Mouse (Mus musculus): ENCODE results near the gene Car8. TPM values are rescaled to one million over a fixed set of nuclear protein-coding genes. Genes with fewer than 3 reads are reported as not detected.
A peak's percentile ranks its signal among the peaks of the same experiment; 100 is the strongest.

Gene Car8
- total and polyA plus RNA-seq, 3 experiments: 0.31 TPM; not detected in 1

DNA sequence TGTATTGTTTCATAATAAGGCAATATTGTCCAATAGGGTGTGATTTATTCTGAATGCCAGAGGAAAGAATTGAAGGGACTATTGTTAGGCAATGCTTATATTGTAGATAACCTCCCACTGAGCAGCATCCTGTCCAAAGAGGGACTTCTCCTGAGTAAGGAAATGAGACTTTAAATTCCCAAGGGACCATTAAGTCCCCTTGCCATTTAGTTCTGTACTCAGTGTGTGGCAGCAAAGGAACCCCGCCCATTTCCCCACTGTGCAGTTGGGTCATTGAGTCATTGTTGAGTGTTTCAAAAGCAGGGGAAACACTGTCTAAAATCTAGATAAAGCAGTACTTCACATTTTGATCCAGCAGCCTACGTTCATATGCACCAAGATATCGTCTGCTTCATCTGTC lies 125.3 kb downstream of the Car8 start:
- no peak overlapping the region for H3K4me3 ChIP-seq (ENCODE audit: control insufficient read depth in 1 of 2, insufficient read depth in 1 of 2, low read depth in 2 of 2, low read length in 2 of 2)
- H3K4me1 ChIP-seq (ENCODE audit: control insufficient read depth in 1 of 2, insufficient read depth in 2 of 2, low read length in 2 of 2): no peaks in the 10 kb centered on the region
- no peaks in the 10 kb centered on the region for H3K9me3 ChIP-seq (replicated peaks; ENCODE audit: insufficient read depth, low read length)
- peak; percentile 17 for DNase-seq (ENCODE audit: low read depth, low spot score)
- no peaks in the 10 kb centered on the region for H3K79me2 ChIP-seq (ENCODE audit: control insufficient read depth, insufficient read depth, low read length, poor library complexity)
- H3K36me3 ChIP-seq (ENCODE audit: control insufficient read depth in 1 of 2, insufficient read depth in 2 of 2, low read length in 2 of 2): no peaks in the 10 kb centered on the region; a peak in 1 of 4 replicates
- no peak overlapping the region for H3K27ac ChIP-seq (ENCODE audit: control insufficient read depth, low read depth, low read length)
- TF ChIP-seq POLR2A (IDR thresholded peaks at IDR 0.05; ENCODE audit: control insufficient read depth in 1 of 2, insufficient read depth in 1 of 2, low read depth in 1 of 2, low read length in 2 of 2, poor library complexity in 1 of 2) (no peak), CTCF (IDR thresholded peaks at IDR 0.05 in 2 of 3, conservative IDR thresholded peaks at IDR 0.05 in 1 of 3; ENCODE audit: control insufficient read depth in 1 of 3, insufficient read depth in 1 of 3, low read depth in 2 of 3, low read length in 3 of 3, poor library complexity in 1 of 3, severe bottlenecking in 1 of 3) (no peak), SMC3 (IDR thresholded peaks at IDR 0.05; ENCODE audit: low read depth, low read length) (no peak), MAZ (IDR thresholded peaks at IDR 0.05; ENCODE audit: low read depth, low read length) (no peak), MXI1 (IDR thresholded peaks at IDR 0.05; ENCODE audit: low read depth, low read length) (no peak), TBP (IDR thresholded peaks at IDR 0.05; ENCODE audit: low read depth, low read length) (no peak), ZKSCAN1 (IDR thresholded peaks at IDR 0.05; ENCODE audit: low read depth, low read length) (no peak), POLR2AphosphoS5 (IDR thresholded peaks at IDR 0.05; ENCODE audit: borderline replicate concordance, low read depth, low read length) (no peak), ZC3H11A (IDR thresholded peaks at IDR 0.05; ENCODE audit: low read depth, low read length) (no peak), RAD21 (IDR thresholded peaks at IDR 0.05; ENCODE audit: low read depth, low read length) (no peak), MAFK (IDR thresholded peaks at IDR 0.05; ENCODE audit: borderline replicate concordance, low read depth, low read length) (no peak), RCOR1 (IDR thresholded peaks at IDR 0.05; ENCODE audit: low read depth, low read length) (no peak), USF2 (IDR thresholded peaks at IDR 0.05; ENCODE audit: borderline replicate concordance in 1 of 2, insufficient read depth in 1 of 2, low read depth in 1 of 2, low read length in 2 of 2) (no peak), POLR2AphosphoS2 (IDR thresholded peaks at IDR 0.05; ENCODE audit: low read length) (no peak)
- no peaks in the 10 kb centered on the region for H3K27me3 ChIP-seq (ENCODE audit: control insufficient read depth in 1 of 2, insufficient read depth in 2 of 2, low read length in 2 of 2)
- no peak overlapping the region for H3K9ac ChIP-seq (ENCODE audit: control insufficient read depth, low read depth, low read length, poor library complexity, severe bottlenecking)

DNA sequence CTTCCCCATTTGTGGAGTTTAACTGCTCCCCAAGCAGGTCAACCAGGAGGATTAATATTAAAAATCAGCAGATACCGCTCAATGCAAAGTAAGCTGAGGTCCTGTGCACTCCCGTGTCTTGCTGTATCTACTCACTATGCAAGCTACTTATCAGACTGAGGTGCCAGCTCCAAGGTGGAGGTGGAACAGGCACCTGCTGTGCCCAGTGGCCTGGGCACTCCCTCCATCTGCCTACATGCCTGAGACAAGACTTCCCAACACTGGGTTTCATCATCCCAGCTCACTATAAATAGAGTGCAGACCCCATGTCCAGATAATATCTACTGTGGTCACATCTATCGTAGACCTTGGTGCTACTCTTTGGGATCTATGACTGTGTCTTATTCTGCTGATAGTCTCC lies 127.0 kb downstream of the Car8 start:
- Histone ChIP-seq H3K4me3 (ENCODE audit: control insufficient read depth in 1 of 2, insufficient read depth in 1 of 2, low read depth in 2 of 2, low read length in 2 of 2) (no peak overlapping the region), H3K4me1 (ENCODE audit: control insufficient read depth in 1 of 2, insufficient read depth in 2 of 2, low read length in 2 of 2) (no peaks in the 10 kb centered on the region), H3K9ac (ENCODE audit: control insufficient read depth, low read depth, low read length, poor library complexity, severe bottlenecking) (no peak overlapping the region), H3K27me3 (ENCODE audit: control insufficient read depth in 1 of 2, insufficient read depth in 2 of 2, low read length in 2 of 2) (no peaks in the 10 kb centered on the region), H3K27ac (ENCODE audit: control insufficient read depth, low read depth, low read length) (no peak overlapping the region), H3K36me3 (ENCODE audit: control insufficient read depth in 1 of 2, insufficient read depth in 2 of 2, low read length in 2 of 2) (no peaks in the 10 kb centered on the region; a peak in 1 of 4 replicates), H3K9me3 (replicated peaks; ENCODE audit: insufficient read depth, low read length) (no peaks in the 10 kb centered on the region), H3K79me2 (ENCODE audit: control insufficient read depth, insufficient read depth, low read length, poor library complexity) (no peaks in the 10 kb centered on the region)
- TF ChIP-seq ZKSCAN1 (IDR thresholded peaks at IDR 0.05; ENCODE audit: low read depth, low read length) (no peak), TBP (IDR thresholded peaks at IDR 0.05; ENCODE audit: low read depth, low read length) (no peak), CHD2 (IDR thresholded peaks at IDR 0.05; ENCODE audit: low read length) (no peak), NRF1 (IDR thresholded peaks at IDR 0.05; ENCODE audit: insufficient read depth, low read depth, low read length, poor library complexity, severe bottlenecking) (no peak), BHLHE40 (IDR thresholded peaks at IDR 0.05; ENCODE audit: borderline replicate concordance, low read depth, low read length) (no peak), NELFE (IDR thresholded peaks at IDR 0.05; ENCODE audit: low read depth, low read length) (no peak), GATA1 (IDR thresholded peaks at IDR 0.05; ENCODE audit: low read depth, low read length) (no peak), USF1 (IDR thresholded peaks at IDR 0.05; ENCODE audit: low read depth, low read length) (no peak), MYC (IDR thresholded peaks at IDR 0.05; ENCODE audit: low read depth, low read length) (no peak)
- DNase-seq (ENCODE audit: low read depth, low spot score): no peak

Data from MEL (cell line).